9 mouse cellular contexts compared by ENCODE assay signal in genomic region chr1:23959415-23959732, GRCm38 (mm10). TPM values are rescaled to one million over a fixed set of nuclear protein-coding genes. Genes with fewer than 3 reads are reported as not detected.
DNase-seq lines count a peak whose midpoint lies in the region; ATAC-seq and TF ChIP-seq lines count a peak whose summit lies in the region.
"Had no signal": no experiment of that assay in that cellular context is flagged by ENCODE, and none has a peak within 500 bp of the region (broad histone marks: within the 10 kb centered on the region; RNA-seq: fewer than 3 reads in every experiment).

No protein-coding gene starts in this region.

- H3K4me3 ChIP-seq in kidney, postnatal 0 days (replicated peaks; ENCODE audit: low read depth, low read length): peak overlapping the region; percentile 17; the same call in 1 of the 2 replicates
- peak overlapping the region; percentile 10; the same call in 1 of the 2 replicates for H3K4me3 ChIP-seq in forebrain, embryonic 11.5 days (ENCODE audit: low read depth, low read length)
- H3K4me3 ChIP-seq in limb, embryonic 15.5 days: peak overlapping the region; percentile 27
- H3K4me3 ChIP-seq in small intestine, adult 2 months (ENCODE audit: low read depth, low read length): peak overlapping the region; percentile 24; the same call in 1 of the 2 replicates
- H3K4me3 ChIP-seq: megakaryocyte, embryonic 14.5 days had no signal

- H3K4me1 ChIP-seq in kidney, postnatal 0 days (replicated peaks; ENCODE audit: insufficient read depth, low read length): no peaks in the 10 kb centered on the region
- no peaks in the 10 kb centered on the region for H3K4me1 ChIP-seq in forebrain, embryonic 11.5 days (replicated peaks; ENCODE audit: control insufficient read depth, insufficient read depth, low read length)
- peaks cover 7% of the 10 kb centered on the region for H3K4me1 ChIP-seq in limb, embryonic 15.5 days
- H3K4me1 ChIP-seq in small intestine, adult 2 months (ENCODE audit: control insufficient read depth, insufficient read depth, insufficient read length, low read length): peaks cover 8% of the 10 kb centered on the region

- H3K4me2 ChIP-seq in kidney, postnatal 0 days (ENCODE audit: low read length): peak overlapping the region; percentile 44
- H3K4me2 ChIP-seq in forebrain, embryonic 11.5 days (ENCODE audit: low read depth, low read length, severe bottlenecking): peak overlapping the region; percentile 38; the same call in 1 of the 2 replicates
- H3K4me2 ChIP-seq in limb, embryonic 15.5 days: peak overlapping the region; percentile 40

- no peak for TF ChIP-seq POLR2A in small intestine, adult 2 months (IDR thresholded peaks at IDR 0.05; ENCODE audit: low read depth, low read length)

- no peak overlapping the region for H3K9ac ChIP-seq in kidney, postnatal 0 days (ENCODE audit: low read depth, low read length)
- no peak overlapping the region for H3K9ac ChIP-seq in forebrain, embryonic 11.5 days (ENCODE audit: low read length)
- no peak overlapping the region for H3K9ac ChIP-seq in limb, embryonic 15.5 days

- DNase-seq in kidney, postnatal 0 days (ENCODE audit: low spot score): no peak
- no peak for DNase-seq in kidney, postnatal 36 days
- DNase-seq in forebrain, embryonic 11.5 days (ENCODE audit: low spot score): no peak
- DNase-seq in layer of hippocampus, adult 9-10 months (ENCODE audit: low spot score): no peak
- DNase-seq in gastrocnemius, adult 18-20 months (ENCODE audit: low spot score): no peak

- ATAC-seq in kidney, postnatal 0 days (replicated peaks; ENCODE audit: low FRiP score, low read depth): 0 out of 2 replicates have a peak, but pooled peaks have one; percentile 25
- ATAC-seq in forebrain, embryonic 11.5 days (replicated peaks; ENCODE audit: low FRiP score): peak; percentile 56
- no peak for ATAC-seq in limb, embryonic 15.5 days (ENCODE audit: insufficient number of reproducible peaks, low FRiP score, low TSS enrichment, low read depth)
- ATAC-seq in megakaryocyte progenitor cell, adult 5-6 weeks (replicated peaks; ENCODE audit: poor library complexity): no peak

- H3K27me3 ChIP-seq in kidney, postnatal 0 days (ENCODE audit: insufficient read depth, low read length): no peaks in the 10 kb centered on the region
- no peaks in the 10 kb centered on the region for H3K27me3 ChIP-seq in forebrain, embryonic 11.5 days (ENCODE audit: control insufficient read depth, insufficient read depth, low read length)
- no peaks in the 10 kb centered on the region for H3K27me3 ChIP-seq in limb, embryonic 15.5 days
- no peaks in the 10 kb centered on the region for H3K27me3 ChIP-seq in small intestine, adult 2 months (ENCODE audit: control insufficient read depth, insufficient read depth, low read length)

- 19% methylated on average over 6 of the region's 6 CpGs for WGBS in kidney, postnatal 0 days
- 12% methylated on average over 6 of the region's 6 CpGs for WGBS in forebrain, embryonic 11.5 days
- WGBS in limb, embryonic 15.5 days: 16% methylated on average over 6 of the region's 6 CpGs
- 25% methylated on average over 6 of the region's 6 CpGs for WGBS in small intestine, adult 2 months

- no peaks in the 10 kb centered on the region for H3K9me3 ChIP-seq in kidney, postnatal 0 days (replicated peaks; ENCODE audit: low read length)
- no peaks in the 10 kb centered on the region for H3K9me3 ChIP-seq in forebrain, embryonic 11.5 days (ENCODE audit: control insufficient read depth, low read length)
- no peaks in the 10 kb centered on the region for H3K9me3 ChIP-seq in limb, embryonic 15.5 days

- no peak for TF ChIP-seq CTCF in kidney, postnatal 0 days (IDR thresholded peaks at IDR 0.05; ENCODE audit: low read depth)
- no peak for TF ChIP-seq CTCF in small intestine, adult 2 months (IDR thresholded peaks at IDR 0.05; ENCODE audit: extremely low read depth, insufficient read length, insufficient replicate concordance, low read depth, low read length)

- H3K36me3 ChIP-seq in kidney, postnatal 0 days (ENCODE audit: insufficient read depth, low read length): no peaks in the 10 kb centered on the region
- H3K36me3 ChIP-seq in forebrain, embryonic 11.5 days (ENCODE audit: control insufficient read depth, insufficient read depth, low read length): no peaks in the 10 kb centered on the region
- no peaks in the 10 kb centered on the region for H3K36me3 ChIP-seq in limb, embryonic 15.5 days
- H3K36me3 ChIP-seq in small intestine, adult 2 months (ENCODE audit: control insufficient read depth, insufficient read depth, low read length): no peaks in the 10 kb centered on the region

- no peak overlapping the region for H3K27ac ChIP-seq in kidney, postnatal 0 days
- H3K27ac ChIP-seq in forebrain, embryonic 11.5 days (ENCODE audit: low read depth, low read length): no peak overlapping the region
- H3K27ac ChIP-seq in limb, embryonic 15.5 days: no peak overlapping the region
- no peak overlapping the region for H3K27ac ChIP-seq in small intestine, adult 2 months (ENCODE audit: insufficient read depth, low read depth, low read length)

RNA-seq across cellular contexts. Expression of gene Smap1, which starts 37.3 kb away (rescaled TPM):
- 50.4 and 53.1 TPM in 2 replicates for polyA plus RNA-seq in kidney, postnatal 0 days (2015; fragmentation: Nextera tagmentation; extraction: Ambion mirVana)
- 55.0 and 57.8 TPM in 2 replicates for polyA plus RNA-seq in forebrain, embryonic 11.5 days (2014; fragmentation: Nextera tagmentation; extraction: Ambion mirVana)
- polyA plus RNA-seq in limb, embryonic 15.5 days (2015; fragmentation: Nextera tagmentation; extraction: Ambion mirVana): 44.7 and 50.1 TPM in 2 replicates
- 14.9 and 46.3 TPM in 2 replicates for polyA plus RNA-seq in small intestine, adult 2 months (2012; rRNA removed)
- total RNA-seq in gastrocnemius, adult 18-20 months (2021): 10 to 100 TPM; 26.1 to 28.5 TPM
- 63.0 and 69.0 TPM in 2 replicates for total RNA-seq in megakaryocyte progenitor cell, adult 5-6 weeks (2015)
- 36.3 and 36.9 TPM in 2 replicates for total RNA-seq in megakaryocyte progenitor cell, adult 5-6 weeks (2017)

RNA-seq across cellular contexts. Expression of gene Sdhaf4, which starts 46.1 kb away (rescaled TPM):
- polyA plus RNA-seq in kidney, postnatal 0 days (2015; fragmentation: Nextera tagmentation; extraction: Ambion mirVana): 115 and 134 TPM in 2 replicates
- polyA plus RNA-seq in forebrain, embryonic 11.5 days (2014; fragmentation: Nextera tagmentation; extraction: Ambion mirVana): 75.8 and 84.5 TPM in 2 replicates
- 69.2 and 73.7 TPM in 2 replicates for polyA plus RNA-seq in limb, embryonic 15.5 days (2015; fragmentation: Nextera tagmentation; extraction: Ambion mirVana)
- polyA plus RNA-seq in small intestine, adult 2 months (2012; rRNA removed): 0.28 and 0.98 TPM in 2 replicates
- 10 to 100 TPM; 38.6 to 45.9 TPM for total RNA-seq in gastrocnemius, adult 18-20 months (2021)
- 36.8 and 48.1 TPM in 2 replicates for total RNA-seq in megakaryocyte progenitor cell, adult 5-6 weeks (2015)
- total RNA-seq in megakaryocyte progenitor cell, adult 5-6 weeks (2017): 13.4 and 17.9 TPM in 2 replicates

Comparison
In these comparisons a context has a peak if more than half of its experiments do, and no peak if none do; other contexts are left out.
1. ATAC-seq: peak in kidney, postnatal 0 days (single experiment) and forebrain, embryonic 11.5 days (single experiment); none in limb, embryonic 15.5 days (single experiment) and megakaryocyte progenitor cell, adult 5-6 weeks (single experiment).
2. RNA of gene Sdhaf4, which starts 46.1 kb away (polyA plus RNA-seq): 115 to 134 TPM in kidney, postnatal 0 days, 75.8 to 84.5 TPM in forebrain, embryonic 11.5 days and 69.2 to 73.7 TPM in limb, embryonic 15.5 days; 0.28 to 0.98 TPM in small intestine, adult 2 months; every median in the first group is over 10 times any median in the second.
3. Peak in every context shown above with its lines, with median percentiles within 50 percentile points of each other: H3K4me2 ChIP-seq and H3K4me3 ChIP-seq.